Mouse (Mus musculus) left cerebral cortex, adult 18-20 months (tissue): Measurements from ENCODE around the gene BC005537. TPM values are rescaled to one million over a fixed set of nuclear protein-coding genes. Genes with fewer than 3 reads are reported as not detected.
"Not testable (repeated sequence)": the region's sequence is repeated elsewhere in the genome, so short reads cannot be mapped to it uniquely, and the experiment has no call there.

Experiments used
- DNase-seq, 2 experiments: peaks; one replicate each; pipeline ENCODE4 v3.0.0; 2021 to 2022; ENCODE audit warnings: low spot score in 2 of 2, mixed read lengths in 1 of 2
- total RNA-seq, 2 experiments: library from RNA; stranded (reverse); gene quantifications; 2 replicates each; pipeline ENCODE4 v1.2.3; 2021

The BC005537 gene
- total RNA-seq, 2 experiments from 2014 or later, result 150 to 154 TPM

GRCm38 (mm10) chr13:24799378-24799777, 2.1 kb upstream of the BC005537 start:
- DNase-seq, result no peak

- DNase-seq, result peak; percentile 39 to 43
These were observed 1.4 kb upstream of the BC005537 start for GRCm38 (mm10) chr13:24799925-24800673.

- DNase-seq, result peak; percentile 95
These were observed 666 bp upstream of the BC005537 start for GRCm38 (mm10) chr13:24800674-24801307.

- peak in 1 of 2 experiments; percentile 8 for DNase-seq
These were observed 754 bp downstream of the BC005537 start for GRCm38 (mm10) chr13:24802131-24802691.

- no peak for DNase-seq
These were observed 1.7 kb downstream of the BC005537 start for GRCm38 (mm10) chr13:24803196-24803595.

GRCm38 (mm10) chr13:24806079-24806478, 4.6 kb downstream of the BC005537 start:
- no peak for DNase-seq

GRCm38 (mm10) chr13:24812521-24812920, 11.1 kb downstream of the BC005537 start:
- DNase-seq, result no peak

GRCm38 (mm10) chr13:24814616-24815015, 13.2 kb downstream of the BC005537 start:
- DNase-seq, result no peak

- no peak for DNase-seq
These were observed 15.0 kb downstream of the BC005537 start for GRCm38 (mm10) chr13:24816125-24817092.

GRCm38 (mm10) chr13:24819931-24820330, 18.5 kb downstream of the BC005537 start:
- DNase-seq, result no peak

GRCm38 (mm10) chr13:24822663-24823343, 21.3 kb downstream of the BC005537 start:
- no peak for DNase-seq

GRCm38 (mm10) chr13:24824647-24825046, 23.2 kb downstream of the BC005537 start:
- DNase-seq, result no peak

GRCm38 (mm10) chr13:24825587-24825986, 24.1 kb downstream of the BC005537 start:
- DNase-seq, result no peak

- no peak for DNase-seq
These were observed 24.7 kb downstream of the BC005537 start for GRCm38 (mm10) chr13:24826116-24826515.

- DNase-seq, result no peak
These were observed 29.4 kb downstream of the BC005537 start for GRCm38 (mm10) chr13:24830756-24831352.

GRCm38 (mm10) chr13:24831353-24832130, 30.1 kb downstream of the BC005537 start, which contains the start of the genes Acot13 and Tdp2:
Acot13 (minus strand) TSS chr13:24831540.
Tdp2 (plus strand) TSS chr13:24831679.
- peak; percentile 86 to 92 for DNase-seq

- DNase-seq, result no peak
These were observed 30.8 kb downstream of the BC005537 start for GRCm38 (mm10) chr13:24832131-24832810.

- no peak for DNase-seq
These were observed 31.3 kb downstream of the BC005537 start for GRCm38 (mm10) chr13:24832811-24833155.

- not testable (repeated sequence) for DNase-seq
These were observed 36.3 kb downstream of the BC005537 start for GRCm38 (mm10) chr13:24837765-24838164.
